Mouse (Mus musculus) splenic B cell, adult 2 months (primary cell): Measurements from ENCODE around the gene Atp5d.

Experiments used
- DNase-seq: peaks from one replicate; pipeline ENCODE4 v3.0.0-alpha.2; 2011; ENCODE audit warnings: low read depth, low spot score
- H3K27me3 ChIP-seq: 2 replicates; pipeline ENCODE4 v1.6.1; 2012; ENCODE audit warnings: mild to moderate bottlenecking, low read length, moderate library complexity, mixed read lengths; ENCODE audit not compliant: control insufficient read depth, poor library complexity, insufficient read depth, severe bottlenecking
- H3K36me3 ChIP-seq: 2 replicates; pipeline ENCODE4 v1.6.1; 2012; ENCODE audit warnings: mild to moderate bottlenecking, low read length, moderate library complexity, mixed read lengths; ENCODE audit not compliant: control insufficient read depth, poor library complexity, insufficient read depth, severe bottlenecking

Gene Atp5d

DNA sequence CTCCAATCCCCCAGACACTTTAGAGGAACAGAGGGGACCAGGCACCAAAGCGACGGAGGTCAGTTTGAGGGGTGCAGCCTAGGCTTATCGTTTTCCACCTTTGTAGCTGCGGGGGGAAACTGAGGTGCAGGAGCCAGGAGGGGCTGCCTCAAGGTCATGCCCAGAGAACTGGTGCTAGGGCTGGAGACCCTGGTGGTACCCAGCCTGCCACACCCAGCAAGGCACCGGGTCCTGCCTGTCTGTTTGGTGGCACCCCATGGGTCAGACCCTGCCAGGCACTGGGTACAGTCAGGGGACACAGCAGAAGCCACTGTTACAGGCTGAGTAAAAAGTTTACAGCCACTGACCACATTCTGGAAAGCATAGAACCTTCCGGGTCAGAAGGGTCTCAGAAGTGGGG is 41.9 kb downstream of the Atp5d start:
- DNase-seq = no peak
- no peaks in the 10 kb centered on the region for H3K36me3 ChIP-seq
- no peaks in the 10 kb centered on the region for H3K27me3 ChIP-seq

DNA sequence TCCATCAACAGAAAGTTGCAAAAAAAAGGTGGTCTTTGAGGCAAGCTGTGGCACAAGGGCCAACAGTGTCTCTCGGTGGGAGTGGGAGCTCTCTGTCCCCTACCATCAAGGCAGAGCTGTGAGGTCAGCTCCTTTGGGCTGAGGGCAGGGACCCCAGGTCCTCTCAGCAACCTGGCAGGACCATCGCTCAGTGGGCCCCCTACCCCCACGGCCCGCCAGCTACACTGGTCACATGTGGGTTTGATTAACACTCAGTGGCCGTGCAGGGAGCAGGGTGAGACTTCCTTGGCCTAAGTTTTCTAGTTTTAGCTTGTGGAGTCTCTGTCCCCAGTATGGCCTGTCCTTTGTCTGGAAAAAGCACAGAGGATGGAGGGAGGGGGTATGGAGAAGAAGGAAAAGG is 42.4 kb downstream of the Atp5d start:
- Histone ChIP-seq H3K36me3 (no peaks in the 10 kb centered on the region), H3K27me3 (no peaks in the 10 kb centered on the region)
- DNase-seq = no peak

DNA sequence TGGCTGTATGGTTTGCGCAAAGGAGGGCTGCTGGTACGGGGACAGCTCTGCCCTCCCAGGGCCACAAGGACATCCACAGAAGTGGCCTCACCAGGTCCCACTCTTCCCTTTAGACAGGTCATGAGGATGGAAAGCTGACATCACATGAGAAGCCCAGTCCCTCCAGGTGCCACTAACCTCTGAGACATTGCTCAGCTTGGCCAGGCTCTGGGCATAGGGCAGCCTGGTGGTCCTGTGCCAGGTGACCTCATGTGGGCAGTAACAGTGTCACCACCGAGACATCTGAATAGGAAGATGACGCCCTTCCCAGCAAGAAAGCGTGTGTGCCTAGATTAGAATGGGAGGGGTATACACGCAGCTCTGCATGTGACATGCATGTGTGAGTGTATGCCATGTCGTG is 44.1 kb downstream of the Atp5d start:
- no peak for DNase-seq
- Histone ChIP-seq H3K36me3 (no peaks in the 10 kb centered on the region), H3K27me3 (peaks cover 2% of the 10 kb centered on the region)

DNA sequence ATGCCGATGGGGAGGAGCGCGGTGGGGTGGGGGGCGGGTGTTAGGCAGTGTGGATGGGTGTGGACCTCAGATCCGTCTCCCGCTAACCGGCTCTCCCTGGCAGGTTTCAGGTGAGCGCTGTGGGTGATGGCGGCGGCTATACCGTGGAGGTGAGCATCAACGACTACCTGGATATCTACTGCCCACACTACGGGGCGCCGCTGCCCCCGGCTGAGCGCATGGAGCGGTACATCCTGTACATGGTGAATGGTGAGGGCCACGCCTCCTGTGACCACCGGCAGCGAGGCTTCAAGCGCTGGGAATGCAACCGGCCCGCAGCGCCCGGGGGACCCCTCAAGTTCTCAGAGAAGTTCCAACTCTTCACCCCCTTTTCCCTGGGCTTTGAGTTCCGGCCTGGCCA is 48.2 kb downstream of the Atp5d start:
- DNase-seq = no peak
- peaks cover 2% of the 10 kb centered on the region for H3K27me3 ChIP-seq
- no peaks in the 10 kb centered on the region for H3K36me3 ChIP-seq

DNA sequence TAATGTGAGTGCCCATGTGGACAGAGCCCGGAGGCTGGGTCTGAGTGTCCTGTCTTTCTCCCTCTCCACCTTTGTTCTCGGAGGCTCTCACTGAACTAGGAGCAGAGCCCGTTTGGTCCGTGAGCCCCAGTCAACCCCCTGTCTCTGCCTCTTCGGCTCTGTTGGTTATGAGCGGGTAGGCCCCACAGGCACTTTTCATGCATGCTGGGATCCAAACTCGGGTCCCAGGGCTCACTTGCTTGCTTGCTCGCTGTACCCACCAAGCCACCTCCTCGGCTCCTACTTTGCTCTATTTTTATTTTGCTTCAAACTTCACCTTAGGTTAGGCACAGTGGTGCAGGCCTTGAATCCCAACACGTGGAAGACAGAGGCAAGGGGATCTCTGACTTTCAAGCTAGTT is 49.3 kb downstream of the Atp5d start:
- DNase-seq = no peak
- Histone ChIP-seq H3K27me3 (peaks cover 2% of the 10 kb centered on the region), H3K36me3 (no peaks in the 10 kb centered on the region)

DNA sequence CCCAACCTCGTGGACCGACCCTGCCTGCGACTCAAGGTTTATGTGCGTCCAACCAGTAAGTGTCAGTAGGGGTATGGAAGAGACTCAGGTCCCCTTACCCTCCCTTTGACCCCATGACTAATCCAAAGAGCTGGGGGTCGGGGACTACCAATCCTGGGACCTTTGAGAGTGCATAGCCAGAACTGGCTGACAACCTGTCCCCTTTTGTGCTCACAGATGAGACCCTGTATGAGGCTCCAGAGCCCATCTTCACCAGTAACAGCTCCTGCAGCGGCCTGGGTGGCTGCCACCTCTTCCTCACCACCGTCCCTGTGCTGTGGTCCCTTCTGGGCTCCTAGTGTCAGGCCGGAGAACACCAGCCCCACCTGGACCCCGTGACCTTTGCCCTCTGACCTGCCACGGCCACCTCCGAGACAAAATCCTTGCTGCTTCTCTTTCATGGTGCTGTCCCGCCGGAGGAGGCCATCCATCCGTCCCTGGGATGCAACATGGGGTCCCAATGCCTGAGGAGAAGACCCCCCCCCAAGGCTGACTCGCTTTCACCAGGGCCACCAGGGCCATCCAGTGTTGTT is 50.1 kb downstream of the Atp5d start:
- Histone ChIP-seq H3K27me3 (peaks cover 2% of the 10 kb centered on the region), H3K36me3 (no peaks in the 10 kb centered on the region)
- DNase-seq = no peak

DNA sequence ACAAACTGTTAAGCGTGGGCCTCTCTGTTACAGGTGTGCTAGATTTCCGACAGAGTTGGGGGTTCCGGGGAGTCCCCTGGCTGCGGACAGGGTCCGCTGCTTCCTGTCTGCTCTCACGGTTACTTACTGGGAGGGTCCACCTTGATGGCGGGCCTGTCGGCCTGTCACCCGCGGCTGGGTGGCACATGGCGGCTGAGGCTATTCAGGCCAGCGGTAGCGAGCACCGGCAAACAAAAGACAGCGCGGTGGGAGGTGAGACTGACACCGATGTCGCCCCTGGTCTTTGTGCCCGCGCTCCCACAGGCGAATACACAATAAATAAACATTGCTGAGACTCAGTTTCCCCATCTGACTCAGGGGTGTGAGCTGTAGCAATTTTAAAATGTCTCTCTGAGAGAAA is 51.6 kb downstream of the Atp5d start:
- H3K27me3 ChIP-seq = peaks cover 2% of the 10 kb centered on the region
- DNase-seq = no peak
- no peaks in the 10 kb centered on the region for H3K36me3 ChIP-seq

DNA sequence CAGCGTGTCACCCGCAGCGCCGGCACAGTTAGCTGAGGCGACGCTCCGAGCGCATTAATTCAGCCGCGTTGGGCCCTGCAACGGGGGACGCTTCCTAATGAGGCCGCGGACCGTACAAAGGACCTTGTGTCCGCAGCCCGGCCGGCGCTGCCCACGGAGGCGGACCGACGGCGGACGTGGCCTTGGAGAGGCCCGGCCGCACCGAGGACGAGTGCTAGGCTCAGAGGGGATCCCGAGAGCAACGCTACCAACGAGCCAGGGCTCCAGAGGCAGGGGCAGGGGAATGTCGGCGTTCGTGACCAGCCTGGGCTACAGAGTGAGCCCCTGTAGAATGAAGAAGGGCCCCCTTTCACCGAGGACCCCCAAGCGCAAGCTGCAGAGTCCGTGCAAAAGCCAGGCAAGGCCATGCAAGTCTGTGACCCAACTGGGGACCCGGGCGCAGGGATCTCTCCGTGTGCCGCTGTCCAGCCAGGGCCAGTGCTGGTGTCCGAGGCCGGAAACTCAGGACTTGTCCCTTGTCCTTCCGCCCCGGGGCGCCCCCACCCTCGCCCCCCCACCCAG is 52.1 kb downstream of the Atp5d start:
- H3K27me3 ChIP-seq = peaks cover 2% of the 10 kb centered on the region
- H3K36me3 ChIP-seq = no peaks in the 10 kb centered on the region
- DNase-seq = no peak

DNA sequence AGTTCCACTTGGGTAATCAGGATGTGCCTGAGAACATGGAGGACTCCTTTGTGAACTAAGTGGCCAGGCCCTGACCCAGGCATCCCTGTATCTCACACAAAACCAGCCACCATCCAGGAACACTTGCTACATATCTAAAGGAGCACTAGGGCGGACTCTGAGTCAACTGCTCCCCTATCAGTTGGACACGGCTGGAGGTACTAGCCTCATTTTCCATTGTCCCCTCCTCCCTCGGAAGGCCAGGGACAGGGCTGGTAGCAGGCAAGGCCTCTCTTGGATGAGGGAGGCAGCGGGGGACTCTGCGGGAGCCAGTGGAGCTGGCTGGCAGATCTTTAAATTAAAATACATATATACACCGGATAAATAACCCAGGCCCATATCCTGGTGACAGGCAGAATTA is 55.5 kb downstream of the Atp5d start:
- no peaks in the 10 kb centered on the region for H3K27me3 ChIP-seq
- no peaks in the 10 kb centered on the region for H3K36me3 ChIP-seq
- no peak for DNase-seq

DNA sequence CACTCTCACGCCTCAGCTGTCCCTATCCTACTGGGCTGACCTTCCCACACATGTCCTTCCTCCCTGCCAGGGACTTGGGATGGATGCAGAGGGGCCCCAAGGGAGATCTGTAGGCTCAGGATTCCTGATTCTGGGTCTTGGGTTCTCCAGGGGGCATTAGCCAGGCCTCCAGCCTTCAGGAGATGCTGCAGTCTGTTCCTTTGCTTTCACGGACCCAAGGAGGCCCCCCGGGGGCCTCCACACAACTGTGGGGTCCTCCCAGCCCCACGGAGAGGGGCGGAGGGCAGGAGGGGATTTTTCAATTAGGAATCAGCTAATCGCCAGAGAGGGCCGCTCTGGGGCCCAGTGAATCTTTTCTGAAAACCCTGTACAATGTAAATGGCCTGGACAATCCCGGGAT is 56.0 kb downstream of the Atp5d start:
- Histone ChIP-seq H3K36me3 (no peaks in the 10 kb centered on the region), H3K27me3 (no peaks in the 10 kb centered on the region)
- no peak for DNase-seq
